Mouse (Mus musculus): ENCODE data around the gene Tcp11l1. TPM values are rescaled to one million over a fixed set of nuclear protein-coding genes. Genes with fewer than 3 reads are reported as not detected.

The Tcp11l1 gene
- total RNA-seq, 2 experiments from 2014 or later = 31.8 to 33.9 TPM

DNA sequence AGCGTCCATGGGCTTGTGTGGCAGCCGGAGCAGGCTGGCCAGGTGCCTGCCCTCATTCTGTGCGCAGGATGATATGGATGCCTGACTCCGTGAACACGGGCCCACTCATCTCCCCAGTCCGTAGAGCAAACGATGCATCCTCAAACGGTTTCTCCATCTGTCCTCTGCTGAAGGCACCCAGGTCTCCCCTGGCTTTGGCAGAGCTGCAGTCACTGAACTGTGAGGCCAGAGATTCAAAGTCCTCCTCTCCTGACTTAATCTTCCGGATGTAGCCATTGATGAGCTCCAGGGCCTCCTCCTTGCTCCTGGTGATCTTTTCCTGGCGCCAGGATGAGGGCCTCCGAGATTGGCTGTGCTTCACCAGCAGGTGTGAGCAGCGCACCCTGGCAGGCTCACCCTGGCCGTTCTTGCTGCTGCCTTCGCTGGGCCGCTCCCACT, 2.3 kb upstream of the Tcp11l1 start:
- DNase-seq (ENCODE audit: low spot score in 2 of 2) = no peak

GRCm38 (mm10) chr2:104712486-104712809, 479 bp upstream of the Tcp11l1 start:
- no peak for DNase-seq (ENCODE audit: low spot score in 2 of 2)

GRCm38 (mm10) chr2:104710670-104711370, 1.1 kb downstream of the Tcp11l1 start:
- no peak for DNase-seq (ENCODE audit: low spot score in 2 of 2)

GRCm38 (mm10) chr2:104709786-104710337, 2.1 kb downstream of the Tcp11l1 start:
- no peak for DNase-seq (ENCODE audit: low spot score in 2 of 2)

DNA sequence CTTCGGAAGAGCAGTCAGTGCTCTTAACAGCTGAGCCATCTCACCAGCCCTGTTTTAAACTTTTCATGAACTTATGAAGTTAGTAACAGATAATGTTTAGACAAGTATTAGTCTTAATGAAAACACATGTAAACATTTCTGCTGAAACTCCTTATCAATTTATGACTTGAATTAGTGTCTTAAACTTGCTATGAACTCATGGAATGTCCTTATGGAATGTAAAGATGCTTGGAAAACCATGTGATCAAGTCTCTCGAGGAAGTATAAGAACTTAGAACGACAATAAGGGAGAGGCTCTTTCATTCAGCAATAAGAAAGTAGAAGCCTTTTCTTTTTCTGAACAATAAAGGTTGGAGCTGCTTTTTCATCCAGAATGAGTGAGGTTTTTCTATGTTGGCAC, 7.6 kb downstream of the Tcp11l1 start:
- DNase-seq (ENCODE audit: low spot score in 2 of 2) = no peak

- no peak for DNase-seq (ENCODE audit: low spot score in 2 of 2)
Observed at GRCm38 (mm10) chr2:104703158-104703557, 8.8 kb downstream of the Tcp11l1 start.

- DNase-seq (ENCODE audit: low spot score in 2 of 2) = no peak
Observed at GRCm38 (mm10) chr2:104699659-104700058, 12.3 kb downstream of the Tcp11l1 start.

DNA sequence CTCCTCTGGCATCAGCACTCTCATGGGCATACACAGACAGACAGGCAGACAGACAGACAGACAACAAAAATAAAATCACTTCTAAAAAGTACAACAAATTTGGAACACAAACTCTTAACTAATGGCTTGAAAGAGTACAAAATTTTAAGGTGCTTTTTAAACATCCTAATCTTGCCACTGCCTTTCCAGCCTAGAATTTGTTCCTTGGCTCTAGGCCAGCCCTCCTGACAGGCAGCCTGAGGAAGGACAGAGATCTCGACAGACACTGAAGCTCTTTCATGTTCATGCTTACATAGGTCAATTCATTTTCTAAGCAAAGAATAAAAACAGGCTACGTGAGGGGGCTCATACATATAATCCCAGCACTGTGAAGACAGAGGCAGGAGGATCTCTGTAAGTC, 19.4 kb downstream of the Tcp11l1 start:
- no peak for DNase-seq (ENCODE audit: low spot score in 2 of 2)

- DNase-seq (ENCODE audit: low spot score in 2 of 2) = no peak
Observed at GRCm38 (mm10) chr2:104690720-104691119, 21.2 kb downstream of the Tcp11l1 start.

DNA sequence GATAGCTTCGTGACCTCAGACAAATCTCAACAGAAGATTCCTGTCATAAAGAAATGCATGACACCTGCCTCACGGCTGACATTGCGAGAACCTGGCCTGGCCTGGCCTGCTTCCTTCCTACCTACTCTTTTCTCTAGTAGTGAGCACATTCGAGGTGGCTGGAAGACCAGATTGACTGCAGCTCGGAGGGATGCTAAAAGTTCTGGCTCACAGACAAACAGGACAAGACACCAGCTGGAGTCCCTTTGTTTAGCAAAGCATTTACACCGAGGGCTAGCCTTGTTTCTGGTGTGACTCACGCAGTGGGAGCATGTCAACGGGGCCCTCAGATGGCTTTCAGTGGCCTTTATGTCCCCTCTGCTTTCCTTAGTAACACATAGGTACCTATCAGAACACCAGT, 23.2 kb downstream of the Tcp11l1 start:
- no peak for DNase-seq (ENCODE audit: low spot score in 2 of 2)

GRCm38 (mm10) chr2:104688321-104688720, 23.6 kb downstream of the Tcp11l1 start:
- no peak for DNase-seq (ENCODE audit: low spot score in 2 of 2)

DNA sequence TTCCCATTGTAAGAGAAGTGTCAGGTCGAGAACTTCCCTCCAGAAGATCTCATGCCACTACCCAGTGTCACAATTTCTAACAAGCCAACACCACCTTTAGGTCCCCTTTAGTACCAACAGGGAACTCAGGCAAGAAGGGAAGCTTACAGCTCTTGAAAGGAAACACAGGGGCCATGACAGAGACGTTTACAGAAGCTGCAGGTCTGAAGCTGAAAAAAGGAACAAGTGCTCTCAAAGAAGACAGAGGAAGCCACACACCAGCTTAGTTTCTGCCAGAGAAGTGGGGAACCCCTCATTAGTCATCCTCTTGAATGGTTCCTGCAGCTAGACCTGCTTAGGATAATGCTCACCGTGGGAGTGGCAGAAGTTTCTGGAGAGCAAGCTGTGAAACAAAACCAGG, 24.7 kb downstream of the Tcp11l1 start:
- DNase-seq (ENCODE audit: low spot score in 2 of 2) = no peak

- peak; percentile 60 to 85 for DNase-seq (ENCODE audit: low spot score in 2 of 2)
Observed at GRCm38 (mm10) chr2:104685418-104685817, 26.6 kb downstream of the Tcp11l1 start.

DNA sequence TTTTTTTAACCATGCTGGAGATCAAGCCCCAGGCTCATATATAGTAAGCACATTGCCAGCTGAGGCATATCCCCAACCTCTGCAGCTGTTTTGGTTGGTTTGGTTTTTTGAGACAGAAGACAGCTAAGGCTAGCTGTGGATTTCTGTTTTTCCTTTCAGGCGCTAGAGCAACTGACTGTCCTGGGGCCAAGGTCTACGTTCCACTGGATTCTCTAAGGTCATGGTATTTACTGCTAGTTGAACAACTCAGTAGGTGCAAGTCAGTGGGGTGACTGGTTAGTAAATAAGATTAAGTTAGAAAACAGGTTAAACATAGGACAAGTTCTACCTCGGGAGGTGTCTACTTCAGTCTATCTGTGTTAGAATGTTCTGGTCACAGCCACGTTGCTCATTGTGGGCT, 27.2 kb downstream of the Tcp11l1 start:
- no peak for DNase-seq (ENCODE audit: low spot score in 2 of 2)

- no peak for DNase-seq (ENCODE audit: low spot score in 2 of 2)
Observed at GRCm38 (mm10) chr2:104677326-104677725, 34.6 kb downstream of the Tcp11l1 start.

- DNase-seq (ENCODE audit: low spot score in 2 of 2) = no peak
Observed at GRCm38 (mm10) chr2:104671724-104672123, 40.2 kb downstream of the Tcp11l1 start.

GRCm38 (mm10) chr2:104669122-104669804, 42.7 kb downstream of the Tcp11l1 start:
- DNase-seq (ENCODE audit: low spot score in 2 of 2) = no peak

GRCm38 (mm10) chr2:104663372-104664100, 48.4 kb downstream of the Tcp11l1 start:
- no peak for DNase-seq (ENCODE audit: low spot score in 2 of 2)

- DNase-seq (ENCODE audit: low spot score in 2 of 2) = no peak
Observed at GRCm38 (mm10) chr2:104658659-104659058, 53.3 kb downstream of the Tcp11l1 start.

GRCm38 (mm10) chr2:104615985-104616711, 95.8 kb downstream of the Tcp11l1 start:
- DNase-seq (ENCODE audit: low spot score in 2 of 2) = no peak

GRCm38 (mm10) chr2:104614786-104615185, 97.2 kb downstream of the Tcp11l1 start:
- DNase-seq (ENCODE audit: low spot score in 2 of 2) = no peak

Data from layer of hippocampus, adult 18-20 months (tissue).